Mouse (Mus musculus): ENCODE data around the gene Vwa8. TPM values are rescaled to one million over a fixed set of nuclear protein-coding genes. Genes with fewer than 3 reads are reported as not detected.

Gene Vwa8
- polyA plus RNA-seq, 1 experiment from 2014 or later = 9.2 TPM

DNA sequence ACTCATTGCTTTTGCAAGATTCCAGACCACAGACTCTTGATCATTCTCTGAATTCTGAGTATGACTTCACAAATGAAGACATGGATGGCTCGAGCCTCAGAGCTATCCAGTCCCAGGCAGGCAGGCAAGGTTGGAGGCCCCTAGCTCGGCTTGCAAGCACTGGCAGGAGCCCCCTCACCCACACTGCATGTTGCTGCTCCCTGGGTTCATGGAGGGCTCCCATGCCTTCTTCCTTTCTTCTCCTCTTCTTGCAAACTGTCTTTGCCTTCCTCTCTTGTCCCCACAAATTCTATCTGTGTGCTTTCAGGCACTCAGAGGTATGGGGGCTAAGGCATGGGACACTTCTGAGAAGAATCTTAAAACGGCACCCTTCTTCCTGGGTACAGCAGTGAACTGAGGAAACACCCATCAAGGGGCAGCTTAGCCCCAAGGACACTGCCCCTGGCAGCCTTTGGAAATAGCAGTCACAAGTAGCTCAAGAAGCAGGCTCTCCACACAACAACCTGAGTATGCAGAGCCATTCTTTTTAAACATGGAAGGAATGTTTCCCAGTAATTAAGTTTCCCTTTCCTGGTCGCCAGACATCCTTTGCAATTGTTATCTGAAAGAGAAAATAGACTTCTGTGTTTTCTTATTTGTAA lies 354.0 kb downstream of the Vwa8 start:
- ATAC-seq (ENCODE audit: low FRiP score) = no peak
- no peak for DNase-seq (ENCODE audit: low spot score)
- Histone ChIP-seq H3K4me2 (replicated peaks) (peak overlapping the region; percentile 29; the same call in 1 of the 2 replicates), H3K9me3 (ENCODE audit: control insufficient read depth, low read length) (no peaks in the 10 kb centered on the region), H3K4me3 (replicated peaks; ENCODE audit: low read length) (no peak overlapping the region), H3K27me3 (ENCODE audit: control insufficient read depth, insufficient read depth, low read length) (no peaks in the 10 kb centered on the region), H3K27ac (peak overlapping the region; percentile 84), H3K36me3 (replicated peaks; ENCODE audit: control insufficient read depth, insufficient read depth) (no peaks in the 10 kb centered on the region), H3K9ac (no peak overlapping the region), H3K4me1 (replicated peaks; ENCODE audit: control insufficient read depth, insufficient read depth, low read length) (peaks cover 42% of the 10 kb centered on the region)
- 29% methylated on average over 4 of the region's 4 CpGs for WGBS

DNA sequence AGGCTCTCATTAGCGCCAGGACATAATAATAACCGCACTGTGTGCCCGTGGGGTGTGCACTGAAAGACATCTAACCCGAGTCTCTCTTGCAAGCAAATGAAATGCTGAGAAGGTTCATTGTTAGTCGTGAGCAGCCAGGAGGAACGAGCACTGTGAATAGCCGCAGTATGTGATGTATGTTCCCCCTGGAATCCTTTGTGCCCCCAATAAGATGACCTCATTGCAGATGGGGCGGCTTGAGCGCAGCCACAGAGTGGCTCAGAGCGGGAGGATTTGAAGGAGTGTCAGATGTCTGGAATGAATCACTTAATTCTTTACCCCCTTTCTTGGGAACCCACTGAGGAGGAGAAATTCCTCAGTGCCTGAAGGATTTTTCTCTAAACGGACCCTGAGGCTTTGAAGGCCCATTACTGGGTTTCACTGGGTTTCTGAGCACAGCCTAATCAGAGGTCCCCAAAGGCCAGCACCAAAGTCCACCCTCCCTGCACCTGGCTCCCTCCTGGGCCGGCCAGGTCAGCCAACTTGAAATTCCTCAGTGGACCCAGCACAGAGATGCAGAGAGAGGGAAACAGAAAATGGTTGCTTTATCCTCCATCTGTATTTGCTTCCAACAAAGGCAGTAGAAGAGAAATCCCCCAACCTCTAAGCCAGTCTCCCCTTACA lies 354.8 kb downstream of the Vwa8 start:
- Histone ChIP-seq H3K27ac (peak overlapping the region; percentile 84), H3K9me3 (ENCODE audit: control insufficient read depth, low read length) (no peaks in the 10 kb centered on the region), H3K4me3 (replicated peaks; ENCODE audit: low read length) (no peak overlapping the region), H3K9ac (peak overlapping the region; percentile 26; the same call in 1 of the 2 replicates), H3K4me1 (replicated peaks; ENCODE audit: control insufficient read depth, insufficient read depth, low read length) (peaks cover 42% of the 10 kb centered on the region), H3K27me3 (ENCODE audit: control insufficient read depth, insufficient read depth, low read length) (no peaks in the 10 kb centered on the region), H3K36me3 (replicated peaks; ENCODE audit: control insufficient read depth, insufficient read depth) (no peaks in the 10 kb centered on the region), H3K4me2 (replicated peaks) (peak overlapping the region; percentile 29)
- ATAC-seq (ENCODE audit: low FRiP score) (peak; percentile 86), DNase-seq (ENCODE audit: low spot score) (peak; percentile 64)
- WGBS = 7% methylated on average over 12 of the region's 12 CpGs

DNA sequence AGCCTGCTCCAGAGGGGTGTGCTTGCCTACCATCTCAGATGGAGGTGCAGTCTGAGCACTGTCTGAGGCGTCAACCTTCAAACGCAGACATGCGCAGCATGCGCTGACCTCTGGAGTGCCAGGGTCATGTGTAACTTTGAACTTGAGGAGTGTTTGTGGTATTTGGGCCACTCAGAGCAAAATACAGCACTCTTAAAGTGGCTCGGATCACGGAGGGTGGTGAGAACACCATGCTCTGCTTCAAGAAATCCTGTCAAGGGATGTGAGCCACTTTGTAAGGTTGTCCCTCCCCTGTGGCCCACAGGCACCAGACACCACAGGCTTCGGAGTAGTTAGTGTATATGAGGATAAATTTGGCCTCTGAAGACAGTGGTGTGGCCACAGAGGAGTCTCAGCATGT lies 356.0 kb downstream of the Vwa8 start:
- no peak for DNase-seq (ENCODE audit: low spot score)
- no peaks in the 10 kb centered on the region for H3K27me3 ChIP-seq (ENCODE audit: control insufficient read depth, insufficient read depth, low read length)
- peaks cover 38% of the 10 kb centered on the region for H3K4me1 ChIP-seq (replicated peaks; ENCODE audit: control insufficient read depth, insufficient read depth, low read length)
- H3K9me3 ChIP-seq (ENCODE audit: control insufficient read depth, low read length) = no peaks in the 10 kb centered on the region
- no peak overlapping the region for H3K4me3 ChIP-seq (replicated peaks; ENCODE audit: low read length)
- no peak overlapping the region for H3K9ac ChIP-seq
- no peak overlapping the region for H3K4me2 ChIP-seq (replicated peaks)
- H3K27ac ChIP-seq = peak overlapping the region; percentile 28; the same call in 1 of the 2 replicates
- H3K36me3 ChIP-seq (replicated peaks; ENCODE audit: control insufficient read depth, insufficient read depth) = no peaks in the 10 kb centered on the region
- ATAC-seq (ENCODE audit: low FRiP score) = no peak
- 96% methylated on average over 7 of the region's 7 CpGs for WGBS

DNA sequence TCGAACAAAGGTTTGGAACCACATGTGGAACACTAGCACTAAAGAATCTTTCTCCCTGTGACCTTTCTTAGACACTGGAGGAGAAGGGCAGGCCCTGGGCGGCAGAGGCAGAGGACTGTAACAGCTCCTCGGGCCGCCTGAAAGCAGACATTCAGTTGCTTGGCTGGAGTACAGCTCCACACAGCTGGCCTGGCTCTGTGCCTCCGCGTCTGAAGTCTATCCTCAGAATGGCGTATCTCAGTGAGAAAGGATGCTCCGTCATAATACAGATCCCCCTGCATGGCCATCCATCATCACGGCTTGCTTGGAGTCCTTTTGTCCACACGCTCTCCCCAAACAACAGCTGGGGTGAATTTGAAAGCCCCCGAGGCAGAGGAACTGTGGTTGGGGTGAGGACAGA lies 357.4 kb downstream of the Vwa8 start:
- Histone ChIP-seq H3K4me1 (replicated peaks; ENCODE audit: control insufficient read depth, insufficient read depth, low read length) (peaks cover 27% of the 10 kb centered on the region), H3K9me3 (ENCODE audit: control insufficient read depth, low read length) (no peaks in the 10 kb centered on the region), H3K27ac (peak overlapping the region; percentile 40), H3K27me3 (ENCODE audit: control insufficient read depth, insufficient read depth, low read length) (no peaks in the 10 kb centered on the region), H3K4me3 (replicated peaks; ENCODE audit: low read length) (no peak overlapping the region), H3K9ac (no peak overlapping the region), H3K4me2 (replicated peaks) (no peak overlapping the region), H3K36me3 (replicated peaks; ENCODE audit: control insufficient read depth, insufficient read depth) (no peaks in the 10 kb centered on the region)
- ATAC-seq (ENCODE audit: low FRiP score) (peak; percentile 64), DNase-seq (ENCODE audit: low spot score) (peak; percentile 82)
- 20% methylated on average over 11 of the region's 11 CpGs for WGBS

DNA sequence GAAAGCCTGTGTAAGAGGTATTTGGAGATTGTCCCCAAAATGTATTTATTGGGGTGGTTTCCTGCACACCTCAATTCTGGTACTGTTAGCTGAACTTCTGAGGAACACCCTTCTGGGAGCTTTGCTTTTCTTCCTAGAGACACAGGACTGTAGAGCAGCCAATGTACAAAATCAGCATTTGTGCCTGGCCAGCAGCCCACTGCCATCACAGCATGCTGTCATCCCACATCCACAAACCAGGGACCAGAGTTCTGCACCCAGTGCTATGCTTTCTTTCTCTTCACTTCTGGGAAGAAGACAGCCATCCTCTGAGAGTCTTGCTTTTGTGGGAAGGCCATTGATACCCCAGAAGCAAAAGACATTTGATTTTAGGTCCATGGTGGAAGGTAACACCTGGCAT lies 359.6 kb downstream of the Vwa8 start:
- no peak overlapping the region for H3K4me3 ChIP-seq (replicated peaks; ENCODE audit: low read length)
- peaks cover 16% of the 10 kb centered on the region for H3K4me1 ChIP-seq (replicated peaks; ENCODE audit: control insufficient read depth, insufficient read depth, low read length)
- no peaks in the 10 kb centered on the region for H3K9me3 ChIP-seq (ENCODE audit: control insufficient read depth, low read length)
- H3K4me2 ChIP-seq (replicated peaks) = no peak overlapping the region
- H3K36me3 ChIP-seq (replicated peaks; ENCODE audit: control insufficient read depth, insufficient read depth) = no peaks in the 10 kb centered on the region
- no peak overlapping the region for H3K9ac ChIP-seq
- ATAC-seq (ENCODE audit: low FRiP score) = no peak
- H3K27me3 ChIP-seq (ENCODE audit: control insufficient read depth, insufficient read depth, low read length) = no peaks in the 10 kb centered on the region
- DNase-seq (ENCODE audit: low spot score) = no peak
- no peak overlapping the region for H3K27ac ChIP-seq

DNA sequence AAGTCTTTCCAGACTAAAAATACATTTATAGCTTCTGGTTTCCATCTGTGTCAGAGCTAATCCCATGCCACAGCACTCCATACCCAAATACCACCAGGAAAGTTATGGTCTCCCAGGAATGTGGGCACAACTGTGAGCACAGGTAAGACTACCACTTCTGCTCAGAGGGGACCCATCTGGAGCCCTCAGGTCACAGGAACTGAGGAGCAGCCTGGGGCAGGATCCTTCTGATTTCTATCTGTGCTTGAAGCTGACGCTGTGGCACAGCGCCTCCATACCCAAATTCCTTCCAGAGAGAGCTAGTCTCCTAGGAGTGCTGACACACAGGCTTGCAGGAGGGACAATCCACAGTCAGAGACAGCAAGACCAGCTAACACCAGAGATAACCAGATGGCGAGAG lies 361.0 kb downstream of the Vwa8 start:
- no peaks in the 10 kb centered on the region for H3K9me3 ChIP-seq (ENCODE audit: control insufficient read depth, low read length)
- H3K36me3 ChIP-seq (replicated peaks; ENCODE audit: control insufficient read depth, insufficient read depth) = no peaks in the 10 kb centered on the region
- 82% methylated on average over 3 of the region's 3 CpGs for WGBS
- DNase-seq (ENCODE audit: low spot score) (no peak), ATAC-seq (ENCODE audit: low FRiP score) (no peak)
- no peak overlapping the region for H3K9ac ChIP-seq
- peaks cover 8% of the 10 kb centered on the region for H3K4me1 ChIP-seq (replicated peaks; ENCODE audit: control insufficient read depth, insufficient read depth, low read length)
- H3K4me3 ChIP-seq (replicated peaks; ENCODE audit: low read length) = no peak overlapping the region
- no peak overlapping the region for H3K4me2 ChIP-seq (replicated peaks)
- no peaks in the 10 kb centered on the region for H3K27me3 ChIP-seq (ENCODE audit: control insufficient read depth, insufficient read depth, low read length)
- H3K27ac ChIP-seq = no peak overlapping the region

DNA sequence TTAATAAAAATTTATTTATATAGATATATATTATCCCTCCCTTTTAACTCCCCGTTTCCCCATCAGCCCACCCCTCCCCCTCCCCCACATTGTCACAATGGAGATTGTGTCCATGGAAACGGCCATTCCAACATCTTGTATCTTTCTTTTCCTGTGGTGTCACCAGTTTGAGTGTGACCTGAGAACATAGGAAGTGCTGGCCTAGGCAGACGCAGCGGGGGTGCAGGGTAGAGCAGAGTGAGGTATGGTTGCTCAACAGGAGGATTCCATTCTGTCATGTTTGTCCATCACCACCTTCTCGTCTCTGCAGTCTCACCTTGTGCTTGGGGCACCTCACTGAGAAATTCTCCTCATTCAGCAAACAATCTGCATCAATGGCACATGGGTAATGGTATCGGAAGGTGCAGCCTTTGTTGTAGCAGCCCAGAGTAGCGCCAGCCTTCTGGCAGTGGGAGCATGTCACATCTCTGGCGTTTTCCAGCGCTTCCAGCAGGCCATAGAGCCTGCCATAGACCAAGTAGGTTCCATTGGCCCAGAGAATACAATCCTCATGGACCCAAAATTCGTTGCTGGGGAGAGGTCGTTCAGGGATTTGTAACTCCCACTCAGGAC lies 363.6 kb downstream of the Vwa8 start:
- H3K4me2 ChIP-seq (replicated peaks) = no peak overlapping the region
- H3K9me3 ChIP-seq (ENCODE audit: control insufficient read depth, low read length) = no peaks in the 10 kb centered on the region
- DNase-seq (ENCODE audit: low spot score) = no peak
- H3K27me3 ChIP-seq (ENCODE audit: control insufficient read depth, insufficient read depth, low read length) = no peaks in the 10 kb centered on the region
- no peak overlapping the region for H3K27ac ChIP-seq
- no peak overlapping the region for H3K9ac ChIP-seq
- 79% methylated on average over 11 of the region's 11 CpGs for WGBS
- H3K36me3 ChIP-seq (replicated peaks; ENCODE audit: control insufficient read depth, insufficient read depth) = no peaks in the 10 kb centered on the region
- H3K4me3 ChIP-seq (replicated peaks; ENCODE audit: low read length) = no peak overlapping the region
- H3K4me1 ChIP-seq (replicated peaks; ENCODE audit: control insufficient read depth, insufficient read depth, low read length) = no peaks in the 10 kb centered on the region
- no peak for ATAC-seq (ENCODE audit: low FRiP score)

DNA sequence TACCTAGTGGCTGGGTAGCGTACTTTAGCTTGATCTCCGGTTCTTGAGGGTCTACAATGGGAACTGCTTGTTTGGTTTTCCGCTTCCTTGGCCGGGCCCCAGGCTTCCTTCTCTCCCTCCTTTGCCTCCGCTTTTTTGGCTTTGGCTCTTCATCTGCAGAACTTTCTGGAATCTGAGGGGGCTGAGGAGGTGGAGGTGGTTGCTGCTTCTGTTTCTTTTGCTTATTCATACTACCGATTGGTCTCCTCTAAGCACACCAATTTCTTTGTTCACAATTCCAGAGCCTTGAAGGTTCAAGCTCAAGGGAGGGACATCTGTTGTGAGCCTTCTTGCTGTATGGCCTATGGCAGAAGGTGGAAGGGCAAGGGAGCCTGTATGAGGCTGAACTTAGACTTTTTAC lies 365.3 kb downstream of the Vwa8 start:
- DNase-seq (ENCODE audit: low spot score) (no peak), ATAC-seq (ENCODE audit: low FRiP score) (no peak)
- Histone ChIP-seq H3K4me3 (replicated peaks; ENCODE audit: low read length) (no peak overlapping the region), H3K36me3 (replicated peaks; ENCODE audit: control insufficient read depth, insufficient read depth) (no peaks in the 10 kb centered on the region), H3K4me1 (replicated peaks; ENCODE audit: control insufficient read depth, insufficient read depth, low read length) (no peaks in the 10 kb centered on the region), H3K27me3 (ENCODE audit: control insufficient read depth, insufficient read depth, low read length) (no peaks in the 10 kb centered on the region), H3K9ac (no peak overlapping the region), H3K9me3 (ENCODE audit: control insufficient read depth, low read length) (no peaks in the 10 kb centered on the region), H3K27ac (no peak overlapping the region), H3K4me2 (replicated peaks) (no peak overlapping the region)
- WGBS = 91% methylated on average over 6 of the region's 6 CpGs

DNA sequence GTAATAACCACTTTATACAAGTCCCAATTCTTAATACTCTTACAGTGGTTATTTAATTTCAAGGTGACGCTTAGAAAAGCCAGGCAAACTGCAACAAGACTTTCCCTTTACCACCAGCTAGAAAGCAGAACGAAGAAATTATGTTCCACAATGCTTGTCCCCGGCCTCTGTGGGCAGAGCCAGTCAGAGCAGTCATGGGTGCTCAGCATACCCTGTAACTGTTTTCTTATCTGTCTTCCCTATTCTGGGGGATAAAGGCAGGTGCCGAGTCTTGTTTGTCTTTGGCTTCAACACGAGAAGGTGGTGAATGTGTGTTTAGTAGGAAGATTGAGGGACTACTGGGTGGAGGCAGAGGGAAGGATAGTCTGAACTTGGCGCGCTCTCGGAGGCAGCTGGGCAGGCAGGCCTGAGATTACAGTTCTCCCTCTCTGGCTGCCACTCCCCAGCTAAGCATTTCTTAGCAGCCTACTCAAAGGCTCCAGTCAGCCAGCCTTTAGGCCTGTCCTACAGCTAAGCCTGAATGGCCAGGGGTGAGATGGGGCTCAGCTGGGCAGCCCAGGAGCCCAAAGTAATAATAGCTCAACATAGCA lies 365.9 kb downstream of the Vwa8 start:
- no peak overlapping the region for H3K4me3 ChIP-seq (replicated peaks; ENCODE audit: low read length)
- no peaks in the 10 kb centered on the region for H3K36me3 ChIP-seq (replicated peaks; ENCODE audit: control insufficient read depth, insufficient read depth)
- H3K9me3 ChIP-seq (ENCODE audit: control insufficient read depth, low read length) = no peaks in the 10 kb centered on the region
- H3K4me1 ChIP-seq (replicated peaks; ENCODE audit: control insufficient read depth, insufficient read depth, low read length) = no peaks in the 10 kb centered on the region
- DNase-seq (ENCODE audit: low spot score) (no peak), ATAC-seq (ENCODE audit: low FRiP score) (no peak)
- no peak overlapping the region for H3K9ac ChIP-seq
- 87% methylated on average over 8 of the region's 8 CpGs for WGBS
- no peaks in the 10 kb centered on the region for H3K27me3 ChIP-seq (ENCODE audit: control insufficient read depth, insufficient read depth, low read length)
- H3K4me2 ChIP-seq (replicated peaks) = no peak overlapping the region
- H3K27ac ChIP-seq = no peak overlapping the region
